Mouse (Mus musculus): ENCODE results near the gene Pop5. TPM values are rescaled to one million over a fixed set of nuclear protein-coding genes. Genes with fewer than 3 reads are reported as not detected.

Gene Pop5
- polyA plus RNA-seq, 2 experiments = 51.6 to 90.3 TPM

DNA sequence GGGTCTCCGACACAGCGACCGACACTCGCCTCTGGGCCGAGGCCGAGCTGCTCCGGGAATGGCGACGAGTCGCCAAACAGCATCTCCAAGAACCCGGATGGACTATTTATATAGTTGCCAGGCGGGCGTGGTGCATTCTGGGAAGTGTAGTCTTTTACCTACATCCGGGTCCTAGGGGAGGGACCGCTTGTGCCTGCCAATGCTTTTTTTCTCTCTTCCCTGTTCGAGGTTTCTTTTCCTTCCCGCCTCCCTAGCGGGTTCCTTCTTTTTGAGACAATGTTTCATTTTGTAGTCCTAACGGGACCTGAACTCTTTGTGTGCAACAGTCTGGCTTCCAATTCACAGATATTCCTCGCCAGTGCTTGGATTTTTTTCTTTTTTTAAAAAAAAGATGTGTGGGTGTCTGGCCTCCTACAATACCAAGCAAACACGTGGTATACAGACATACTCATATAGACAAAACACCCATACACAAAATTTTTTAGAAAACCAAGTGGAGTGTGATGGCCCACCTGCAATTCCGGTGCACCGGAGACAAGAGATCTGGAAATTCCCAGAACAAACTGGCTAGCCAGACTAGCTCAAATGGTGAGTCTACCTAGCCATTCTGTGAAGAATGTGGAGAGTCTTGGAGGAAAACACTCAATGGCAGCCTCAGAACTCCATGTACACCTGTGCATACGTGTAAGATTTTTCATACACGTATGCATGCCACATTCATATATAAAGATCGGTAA, 37.3 kb downstream of the Pop5 start, which contains the start of gene Rnf10:
TSS of gene Rnf10 (minus strand) at position 87 of the 737 bp plus-strand sequence.
- peak within 1 kb of the TSS; percentile 76 for H3K27ac ChIP-seq (replicated peaks; ENCODE audit: low read depth, low read length)
- WGBS = 15% methylated on average over 24 of the region's 26 CpGs
- peak; percentile 98 for TF ChIP-seq POLR2A (IDR thresholded peaks at IDR 0.05; ENCODE audit: borderline replicate concordance, extremely low read depth, insufficient read depth, insufficient read length)
- ATAC-seq (ENCODE audit: low FRiP score, low read depth) (peak; percentile 94), DNase-seq (ENCODE audit: low spot score) (peak; percentile 99)
- peak within 1 kb of the TSS; percentile 93 for H3K9ac ChIP-seq (ENCODE audit: low read depth, low read length, severe bottlenecking)
- H3K4me3 ChIP-seq (replicated peaks; ENCODE audit: low read length) = peak within 1 kb of the TSS; percentile 99
- H3K36me3 ChIP-seq (ENCODE audit: control insufficient read depth, insufficient read depth, low read length) = peaks cover 19% of the 10 kb centered on the region
- H3K27me3 ChIP-seq (ENCODE audit: control insufficient read depth, insufficient read depth, low read length) = no peaks in the 10 kb centered on the region
- H3K4me1 ChIP-seq (ENCODE audit: control insufficient read depth, insufficient read depth, low read length) = peaks cover 25% of the 10 kb centered on the region
- no peaks in the 10 kb centered on the region for H3K9me3 ChIP-seq (ENCODE audit: control insufficient read depth, low read length)
- peak within 1 kb of the TSS; percentile 87 for H3K4me2 ChIP-seq (replicated peaks; ENCODE audit: low read depth, low read length, severe bottlenecking)

DNA sequence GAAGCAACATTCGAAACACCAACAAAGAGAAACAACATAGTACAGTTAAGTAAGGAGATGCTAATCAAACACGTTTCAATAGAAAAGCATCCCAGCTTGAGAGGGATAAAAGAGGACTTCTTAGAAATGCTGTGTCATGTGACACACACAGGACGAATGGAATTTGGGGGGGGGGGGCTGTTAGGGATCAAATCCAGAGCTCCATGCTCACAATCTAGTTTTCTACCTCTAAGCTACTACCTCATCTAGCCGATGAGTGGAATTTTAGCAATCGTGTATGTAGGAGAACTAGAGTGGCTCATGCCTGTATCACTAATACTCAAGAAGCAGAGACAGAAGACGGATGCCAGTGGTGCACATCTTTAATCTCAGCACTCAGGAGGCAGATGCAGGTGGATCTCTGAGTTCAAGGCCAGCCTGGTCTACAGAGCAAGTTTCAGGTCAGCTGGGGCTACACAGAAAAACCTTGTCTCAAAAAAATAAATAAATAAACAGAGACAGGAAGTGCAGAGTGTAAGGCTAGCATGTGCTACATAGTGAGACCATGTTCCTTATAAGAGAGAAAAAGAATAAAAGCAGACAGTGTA, 38.0 kb downstream of the Pop5 start:
- peaks cover 15% of the 10 kb centered on the region for H3K36me3 ChIP-seq (ENCODE audit: control insufficient read depth, insufficient read depth, low read length)
- 73% methylated on average over 6 of the region's 6 CpGs for WGBS
- DNase-seq (ENCODE audit: low spot score) = no peak
- H3K27ac ChIP-seq (replicated peaks; ENCODE audit: low read depth, low read length) = no peak overlapping the region
- TF ChIP-seq POLR2A (IDR thresholded peaks at IDR 0.05; ENCODE audit: borderline replicate concordance, extremely low read depth, insufficient read depth, insufficient read length) = no peak
- peaks cover 25% of the 10 kb centered on the region for H3K4me1 ChIP-seq (ENCODE audit: control insufficient read depth, insufficient read depth, low read length)
- peak overlapping the region; percentile 52; the same call in 1 of the 2 replicates for H3K4me2 ChIP-seq (replicated peaks; ENCODE audit: low read depth, low read length, severe bottlenecking)
- H3K9ac ChIP-seq (ENCODE audit: low read depth, low read length, severe bottlenecking) = no peak overlapping the region
- ATAC-seq (ENCODE audit: low FRiP score, low read depth) = no peak
- H3K9me3 ChIP-seq (ENCODE audit: control insufficient read depth, low read length) = no peaks in the 10 kb centered on the region
- H3K27me3 ChIP-seq (ENCODE audit: control insufficient read depth, insufficient read depth, low read length) = no peaks in the 10 kb centered on the region
- H3K4me3 ChIP-seq (replicated peaks; ENCODE audit: low read length) = peak overlapping the region; percentile 99; the same call in 1 of the 2 replicates

DNA sequence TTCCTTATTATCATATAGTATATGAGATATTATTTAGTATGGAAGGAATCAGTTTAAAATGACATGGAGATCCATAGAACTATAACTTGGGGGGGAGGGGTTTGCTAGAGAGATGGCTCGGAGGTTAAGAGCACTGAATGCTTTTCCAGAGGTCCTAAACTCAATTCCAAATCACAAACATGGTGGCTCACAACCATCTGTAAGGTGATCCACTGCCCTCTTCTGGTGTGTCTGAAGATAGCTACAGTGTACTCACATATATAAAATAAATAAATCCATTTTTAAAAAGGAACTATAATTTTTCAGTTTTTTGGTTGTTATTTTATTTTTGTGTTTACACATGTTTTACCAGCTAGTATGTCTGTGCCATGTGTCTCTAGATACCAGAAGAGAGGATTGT, 38.7 kb downstream of the Pop5 start:
- Histone ChIP-seq H3K4me1 (ENCODE audit: control insufficient read depth, insufficient read depth, low read length) (peaks cover 25% of the 10 kb centered on the region), H3K27ac (replicated peaks; ENCODE audit: low read depth, low read length) (no peak overlapping the region), H3K9me3 (ENCODE audit: control insufficient read depth, low read length) (no peaks in the 10 kb centered on the region), H3K4me2 (replicated peaks; ENCODE audit: low read depth, low read length, severe bottlenecking) (no peak overlapping the region), H3K9ac (ENCODE audit: low read depth, low read length, severe bottlenecking) (no peak overlapping the region), H3K27me3 (ENCODE audit: control insufficient read depth, insufficient read depth, low read length) (no peaks in the 10 kb centered on the region), H3K4me3 (replicated peaks; ENCODE audit: low read length) (no peak overlapping the region), H3K36me3 (ENCODE audit: control insufficient read depth, insufficient read depth, low read length) (peaks cover 9% of the 10 kb centered on the region)
- 67% methylated on average over 1 of the region's 1 CpGs for WGBS
- DNase-seq (ENCODE audit: low spot score) (no peak), ATAC-seq (ENCODE audit: low FRiP score, low read depth) (no peak)
- no peak for TF ChIP-seq POLR2A (IDR thresholded peaks at IDR 0.05; ENCODE audit: borderline replicate concordance, extremely low read depth, insufficient read depth, insufficient read length)

DNA sequence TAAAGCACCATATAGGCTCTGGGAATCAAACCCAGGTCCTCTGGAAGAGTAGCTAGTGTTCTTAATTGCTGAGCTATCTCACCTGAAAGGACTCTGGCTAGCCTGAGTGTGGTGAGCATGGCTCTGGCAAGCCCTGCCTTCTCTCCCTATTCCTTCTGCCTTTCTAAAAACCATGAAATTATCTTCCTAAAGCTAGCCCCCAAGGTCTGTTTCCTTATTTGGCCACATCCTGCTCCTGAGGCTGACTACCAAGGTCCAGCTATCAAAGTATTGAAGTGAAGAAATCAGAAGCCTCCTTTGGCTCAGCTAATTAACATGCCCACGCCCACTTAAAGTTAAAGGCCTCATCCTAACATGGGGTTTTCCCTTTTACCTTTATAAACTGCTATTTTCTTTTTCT, 39.1 kb downstream of the Pop5 start:
- DNase-seq (ENCODE audit: low spot score) (no peak), ATAC-seq (ENCODE audit: low FRiP score, low read depth) (no peak)
- no peak for TF ChIP-seq POLR2A (IDR thresholded peaks at IDR 0.05; ENCODE audit: borderline replicate concordance, extremely low read depth, insufficient read depth, insufficient read length)
- WGBS = 79% methylated on average over 1 of the region's 1 CpGs
- Histone ChIP-seq H3K36me3 (ENCODE audit: control insufficient read depth, insufficient read depth, low read length) (peaks cover 5% of the 10 kb centered on the region), H3K27me3 (ENCODE audit: control insufficient read depth, insufficient read depth, low read length) (no peaks in the 10 kb centered on the region), H3K27ac (replicated peaks; ENCODE audit: low read depth, low read length) (no peak overlapping the region), H3K9me3 (ENCODE audit: control insufficient read depth, low read length) (no peaks in the 10 kb centered on the region), H3K4me1 (ENCODE audit: control insufficient read depth, insufficient read depth, low read length) (peaks cover 22% of the 10 kb centered on the region), H3K9ac (ENCODE audit: low read depth, low read length, severe bottlenecking) (no peak overlapping the region), H3K4me3 (replicated peaks; ENCODE audit: low read length) (no peak overlapping the region), H3K4me2 (replicated peaks; ENCODE audit: low read depth, low read length, severe bottlenecking) (no peak overlapping the region)

DNA sequence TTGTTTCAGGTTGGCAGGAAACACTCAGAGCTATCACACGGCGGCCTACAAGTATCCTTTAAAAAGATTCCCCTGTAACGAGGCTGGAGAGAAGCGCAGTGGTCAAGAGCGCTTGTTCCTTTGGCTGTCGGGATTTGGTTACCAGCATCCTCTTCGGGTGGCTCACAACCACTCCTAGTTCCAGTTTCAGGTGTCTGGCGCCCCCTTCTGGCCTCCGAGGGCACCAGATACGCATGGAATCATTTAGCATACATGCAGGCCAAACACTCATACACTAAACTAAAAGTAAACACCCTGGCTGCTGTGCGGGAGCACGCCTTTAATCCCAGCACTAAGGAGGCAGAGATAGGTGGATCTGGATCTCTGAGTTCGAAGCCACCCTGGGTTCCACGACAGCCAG, 40.4 kb downstream of the Pop5 start:
- H3K27ac ChIP-seq (replicated peaks; ENCODE audit: low read depth, low read length) = no peak overlapping the region
- WGBS = 32% methylated on average over 14 of the region's 14 CpGs
- H3K36me3 ChIP-seq (ENCODE audit: control insufficient read depth, insufficient read depth, low read length) = no peaks in the 10 kb centered on the region
- no peak overlapping the region for H3K9ac ChIP-seq (ENCODE audit: low read depth, low read length, severe bottlenecking)
- no peak overlapping the region for H3K4me3 ChIP-seq (replicated peaks; ENCODE audit: low read length)
- H3K9me3 ChIP-seq (ENCODE audit: control insufficient read depth, low read length) = no peaks in the 10 kb centered on the region
- TF ChIP-seq POLR2A (IDR thresholded peaks at IDR 0.05; ENCODE audit: borderline replicate concordance, extremely low read depth, insufficient read depth, insufficient read length) = no peak
- no peaks in the 10 kb centered on the region for H3K27me3 ChIP-seq (ENCODE audit: control insufficient read depth, insufficient read depth, low read length)
- H3K4me1 ChIP-seq (ENCODE audit: control insufficient read depth, insufficient read depth, low read length) = peaks cover 14% of the 10 kb centered on the region
- H3K4me2 ChIP-seq (replicated peaks; ENCODE audit: low read depth, low read length, severe bottlenecking) = no peak overlapping the region
- ATAC-seq (ENCODE audit: low FRiP score, low read depth) = no peak
- DNase-seq (ENCODE audit: low spot score) = no peak

All from limb, embryonic 14.5 days (tissue).